Mouse (Mus musculus): ENCODE results near the gene Mef2c.
A peak's percentile ranks its signal among the peaks of the same experiment; 100 is the strongest.

Mef2c gene

DNA sequence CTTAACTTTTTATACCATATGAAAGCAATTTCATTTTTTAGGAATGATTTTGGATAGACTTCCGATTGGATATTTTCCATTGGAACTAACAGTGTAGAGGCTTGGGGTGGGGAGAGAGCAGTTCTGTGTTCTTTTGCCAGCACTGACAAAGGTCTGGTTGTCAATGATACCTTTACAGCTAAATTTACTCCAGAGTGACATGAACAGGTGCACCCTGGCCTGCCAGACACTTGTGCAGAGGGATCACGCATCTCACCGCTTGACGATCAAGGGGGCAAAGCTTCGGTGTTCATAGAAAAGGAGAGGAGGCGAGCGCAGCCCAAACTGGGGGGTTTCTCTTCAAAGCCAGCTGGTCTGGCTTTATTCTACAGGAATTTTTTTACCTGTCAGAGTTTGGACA, at the start of gene Mef2c:
Gene Mef2c, plus strand, starts transcription at position 116 of the 400 bp plus-strand sequence.
- no peak for DNase-seq (ENCODE audit: low spot score)

DNA sequence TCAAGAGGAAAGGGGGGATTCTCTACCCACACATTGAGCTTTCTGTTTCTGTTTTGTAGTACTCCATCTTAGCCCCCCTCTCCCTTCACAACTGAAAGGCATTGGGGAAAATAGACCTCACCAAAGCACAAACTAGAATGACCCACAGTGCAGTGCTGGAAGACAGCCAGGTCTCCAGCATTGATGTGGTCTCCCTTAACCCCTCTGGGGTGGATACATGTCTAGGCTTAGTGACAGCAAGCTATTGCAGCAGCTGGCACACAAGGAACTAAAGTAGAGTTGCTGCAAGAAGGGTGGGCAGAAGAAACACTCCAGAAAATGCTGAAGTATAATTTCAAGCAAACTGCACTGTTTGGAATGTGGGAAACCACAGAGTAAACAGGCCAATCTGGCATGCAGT, 45.1 kb upstream of the Mef2c start:
- no peak for DNase-seq (ENCODE audit: low spot score)

DNA sequence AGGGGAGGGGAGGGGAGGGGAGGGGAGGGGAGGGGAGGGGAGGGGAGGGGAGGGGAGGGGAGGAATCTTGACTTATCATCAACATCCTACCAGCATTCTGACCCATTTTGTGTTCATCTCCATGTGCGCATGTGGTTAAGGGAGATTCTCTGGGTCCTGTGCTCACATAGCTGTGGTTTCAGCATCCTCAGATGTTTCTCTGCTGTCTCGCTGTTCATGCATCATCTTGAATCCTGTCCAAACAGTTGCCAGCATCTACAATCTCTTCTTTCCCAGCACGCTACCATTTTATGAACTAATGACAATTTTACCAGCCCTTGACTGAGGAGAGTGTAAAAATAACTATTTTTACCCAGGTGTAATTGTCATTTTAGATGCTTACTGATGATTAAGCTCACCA, 44.2 kb upstream of the Mef2c start:
- no peak for DNase-seq (ENCODE audit: low spot score)

DNA sequence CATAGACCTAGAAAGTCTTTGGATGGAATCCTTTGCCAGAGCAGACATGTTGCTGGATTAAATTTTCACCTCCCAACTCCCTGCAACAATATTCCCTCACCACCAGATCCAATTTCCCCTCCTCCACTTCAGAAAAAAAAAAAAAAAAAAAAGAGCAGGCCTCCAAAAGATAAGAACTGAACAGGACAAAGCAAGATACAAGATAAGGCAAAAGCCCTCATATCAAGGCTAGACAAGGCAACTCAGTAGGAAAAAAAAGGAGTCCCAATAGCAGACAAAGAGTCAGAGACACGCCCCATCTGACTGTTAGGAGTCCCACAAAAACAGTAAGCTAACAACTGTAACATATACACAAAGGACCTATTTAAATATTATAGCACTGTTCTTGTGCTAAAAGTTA, 43.2 kb upstream of the Mef2c start:
- no peak for DNase-seq (ENCODE audit: low spot score)

DNA sequence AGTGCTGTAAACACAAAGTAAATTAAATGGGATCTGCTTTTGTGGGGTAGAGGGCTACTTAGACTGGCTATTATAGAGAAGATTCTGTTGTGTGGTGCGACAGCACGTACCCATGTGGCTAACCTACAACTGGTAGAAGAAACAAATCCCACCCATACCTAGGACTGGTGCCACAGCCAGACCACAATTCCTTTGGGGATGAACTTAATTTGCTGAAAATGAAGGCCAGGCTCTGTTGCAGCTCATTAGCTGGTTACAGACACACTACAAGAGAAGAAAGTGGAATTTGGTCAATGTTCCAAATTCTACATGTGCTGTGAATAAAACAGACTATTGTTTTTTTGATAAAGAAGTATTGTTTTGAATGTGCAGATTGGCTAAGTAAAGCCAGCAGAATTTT, 42.3 kb upstream of the Mef2c start:
- no peak for DNase-seq (ENCODE audit: low spot score)

DNA sequence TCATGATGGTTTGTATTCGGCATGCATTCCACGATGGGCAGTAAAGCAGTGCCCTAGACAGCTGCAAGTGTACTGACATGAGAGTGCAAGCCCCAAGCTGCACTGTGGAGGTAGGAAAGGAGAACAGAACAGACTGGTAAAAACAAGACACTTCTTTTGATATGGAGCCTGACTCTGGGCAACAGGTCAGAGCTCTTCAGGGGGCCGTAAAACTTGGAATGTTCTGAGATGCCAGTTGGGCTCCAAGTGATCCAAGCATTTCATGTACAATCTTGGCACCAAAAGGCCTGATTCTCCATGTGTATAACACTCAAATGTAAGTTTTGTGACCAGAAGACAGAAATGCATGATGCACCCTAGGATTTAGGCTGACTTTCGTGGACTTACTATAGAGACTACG, 37.1 kb upstream of the Mef2c start:
- DNase-seq (ENCODE audit: low spot score), result no peak

DNA sequence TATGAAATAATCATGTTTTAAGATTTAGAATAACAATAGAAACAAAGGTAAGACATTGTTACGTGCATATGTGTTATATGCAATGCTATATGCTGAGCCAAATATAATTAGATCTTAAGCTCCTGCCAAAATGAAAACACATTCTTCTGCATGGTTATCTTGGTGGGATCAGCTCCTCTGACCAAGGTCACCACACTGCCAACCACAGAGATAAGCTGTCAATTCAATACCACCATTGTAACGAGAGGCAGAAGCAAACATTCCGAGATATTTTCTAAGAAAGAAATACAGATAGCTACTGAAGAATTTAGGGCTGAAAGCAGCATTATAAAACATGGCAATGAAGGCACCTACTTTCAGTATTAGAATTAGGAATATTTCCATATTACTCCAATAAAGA, 35.0 kb upstream of the Mef2c start:
- DNase-seq (ENCODE audit: low spot score), result no peak

DNA sequence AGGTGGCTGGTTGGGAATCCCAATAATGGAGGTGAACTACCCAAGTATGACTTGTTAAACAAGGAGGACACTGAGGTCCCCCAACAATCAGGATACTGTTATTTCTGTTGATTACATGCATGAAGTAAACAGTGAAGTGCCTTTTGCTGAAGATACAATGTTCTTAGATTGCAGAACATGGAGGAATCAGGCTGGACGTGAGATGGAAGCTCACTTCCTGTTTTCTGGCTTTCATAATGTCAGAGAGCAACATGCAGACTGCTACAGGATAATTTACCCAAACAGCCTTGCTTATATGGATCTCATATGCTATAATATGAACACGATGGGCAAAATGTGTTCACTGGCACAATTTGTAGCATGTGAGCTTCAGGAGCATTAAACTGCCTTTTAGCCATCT, 30.1 kb upstream of the Mef2c start:
- no peak for DNase-seq (ENCODE audit: low spot score)

DNA sequence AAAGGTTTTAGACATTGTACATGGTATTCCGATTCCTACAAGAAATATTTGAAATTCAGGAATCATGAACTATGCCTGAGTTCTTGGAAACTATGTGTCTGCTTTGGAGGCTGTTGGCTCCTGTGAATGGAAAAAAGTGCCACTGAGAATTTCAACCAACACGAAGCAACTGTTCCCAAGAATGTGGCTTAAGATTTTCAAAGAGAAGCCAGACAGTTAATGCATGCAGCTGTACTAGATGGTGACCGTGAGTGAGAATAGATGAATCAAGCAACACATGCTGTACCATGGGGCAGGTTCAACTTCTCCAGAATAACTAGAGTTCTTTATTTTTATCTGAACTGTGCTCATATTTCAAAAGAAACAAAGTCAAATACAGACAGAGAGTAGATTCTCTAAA, 23.4 kb upstream of the Mef2c start:
- no peak for DNase-seq (ENCODE audit: low spot score)

DNA sequence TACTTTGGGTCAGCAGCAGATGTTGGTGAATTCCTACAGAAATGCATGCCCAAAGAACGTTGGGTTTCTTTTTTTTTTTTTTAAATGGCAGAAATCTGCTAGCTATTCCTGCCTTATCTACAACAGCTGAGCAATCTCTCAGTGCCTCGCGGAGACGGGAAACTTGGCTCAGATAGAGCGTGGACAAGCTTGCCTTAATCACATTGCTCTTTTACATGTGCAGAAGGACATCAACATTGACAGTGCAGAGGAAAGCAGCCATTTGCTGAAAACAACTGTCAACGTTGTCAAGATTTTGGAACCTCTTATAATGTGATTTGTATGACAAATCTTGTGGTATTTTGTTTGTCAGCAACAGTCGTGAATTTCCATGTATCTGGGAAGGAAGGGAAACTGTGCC, 22.5 kb upstream of the Mef2c start:
- DNase-seq (ENCODE audit: low spot score), result no peak

DNA sequence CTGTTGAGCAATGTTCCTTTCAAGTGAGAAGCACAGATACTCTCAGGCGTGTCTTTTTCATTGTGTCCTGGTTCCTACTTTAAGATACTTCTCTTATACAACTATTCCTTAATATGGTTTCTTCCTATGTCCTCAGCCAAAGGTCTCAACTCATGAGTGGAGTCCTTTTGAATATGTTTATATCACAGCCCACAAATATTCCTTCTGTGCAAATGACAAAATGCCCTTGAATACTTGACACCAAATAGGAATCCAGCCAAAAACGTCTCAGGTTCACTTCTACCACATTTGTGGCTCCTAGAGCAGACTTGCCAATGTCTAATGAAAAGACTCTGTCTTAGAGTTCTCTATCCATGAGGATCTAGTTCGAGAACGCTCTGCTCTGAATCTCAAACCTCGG, 21.7 kb upstream of the Mef2c start:
- no peak for DNase-seq (ENCODE audit: low spot score)

DNA sequence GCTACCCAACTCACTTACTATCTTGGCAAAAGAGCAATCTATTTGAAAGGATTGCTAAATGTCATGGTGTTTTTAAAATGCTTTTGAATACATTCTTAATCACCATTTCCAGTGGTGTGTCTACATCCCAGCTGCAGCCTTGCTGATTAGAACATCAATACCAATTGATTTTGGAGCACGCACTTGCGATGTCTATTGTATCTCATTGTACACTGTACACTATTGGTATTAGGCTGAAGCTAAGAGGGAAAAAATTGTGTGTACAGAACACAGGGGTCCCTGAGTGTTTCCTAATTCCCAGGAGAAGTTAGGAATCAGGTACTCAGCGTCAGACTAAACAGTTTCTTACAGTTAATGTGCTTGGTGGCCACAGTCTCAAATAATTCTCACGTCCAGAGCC, 19.6 kb upstream of the Mef2c start:
- no peak for DNase-seq (ENCODE audit: low spot score)

DNA sequence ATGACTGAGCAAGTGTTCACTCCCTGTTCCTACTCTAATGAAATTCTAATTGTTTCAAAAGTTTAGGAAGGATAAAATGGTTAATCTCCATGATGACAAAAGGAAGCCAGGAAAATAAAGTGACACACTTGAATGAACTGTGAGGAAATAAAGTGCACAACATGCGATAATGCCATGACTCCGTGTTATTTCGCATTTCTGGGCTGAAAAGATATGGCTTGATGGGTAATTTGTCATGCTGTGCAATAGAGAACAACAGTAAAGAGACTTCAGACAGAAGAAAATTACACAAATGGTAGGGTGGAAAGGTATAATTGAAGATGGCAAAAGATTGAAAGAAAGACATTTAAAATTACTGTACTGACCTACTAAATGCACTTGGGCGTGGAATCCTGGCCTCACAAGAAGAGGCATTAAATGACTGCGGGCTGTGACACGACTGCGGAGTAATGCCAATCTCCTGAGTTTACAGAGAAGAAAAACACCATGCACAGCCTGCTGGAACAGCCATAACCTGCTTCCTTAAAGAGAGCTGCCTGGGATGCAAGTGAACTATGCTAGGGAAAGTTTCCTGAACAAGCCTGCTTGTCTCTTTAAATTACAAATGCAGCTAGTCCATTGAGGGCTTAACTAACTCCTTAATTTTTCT, 19.0 kb upstream of the Mef2c start:
- DNase-seq (ENCODE audit: low spot score), result no peak

DNA sequence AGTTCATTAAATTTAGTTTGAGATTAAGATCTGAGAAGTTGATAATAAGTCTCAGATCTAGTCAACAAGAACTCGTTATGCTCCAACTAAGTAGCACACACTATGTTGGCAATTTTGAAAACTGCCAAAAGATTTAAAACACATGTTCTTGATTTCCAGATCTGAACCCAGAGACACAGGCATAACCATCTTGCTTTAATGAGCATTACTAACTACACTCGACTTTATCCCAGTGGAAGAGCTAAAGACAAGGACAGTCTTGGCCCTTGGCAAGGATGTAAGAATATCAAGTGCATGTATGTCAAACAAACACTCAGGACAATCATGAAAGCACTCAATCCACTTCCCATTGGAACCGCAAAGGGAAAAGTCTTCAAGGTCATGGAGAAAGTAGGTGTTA, 11.8 kb upstream of the Mef2c start:
- DNase-seq (ENCODE audit: low spot score), result no peak

DNA sequence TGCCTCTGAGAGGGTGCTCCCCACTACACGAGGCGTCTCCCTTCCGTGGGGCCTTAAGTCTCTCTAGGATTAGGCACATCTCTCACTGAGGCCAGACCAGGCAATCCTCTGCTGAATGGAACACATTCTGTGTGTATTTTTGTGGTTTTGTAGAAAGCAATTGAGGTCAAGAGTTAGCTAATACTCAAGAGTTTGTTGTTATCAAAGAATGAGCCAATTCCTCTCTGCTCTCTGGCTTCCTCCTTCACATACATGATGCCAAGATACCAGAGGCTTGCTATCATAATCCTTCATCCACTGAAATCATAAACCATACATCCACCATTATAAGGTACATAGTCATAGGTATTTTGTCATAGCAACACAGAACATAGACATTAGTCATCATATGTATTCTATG, 6.1 kb upstream of the Mef2c start:
- no peak for DNase-seq (ENCODE audit: low spot score)

DNA sequence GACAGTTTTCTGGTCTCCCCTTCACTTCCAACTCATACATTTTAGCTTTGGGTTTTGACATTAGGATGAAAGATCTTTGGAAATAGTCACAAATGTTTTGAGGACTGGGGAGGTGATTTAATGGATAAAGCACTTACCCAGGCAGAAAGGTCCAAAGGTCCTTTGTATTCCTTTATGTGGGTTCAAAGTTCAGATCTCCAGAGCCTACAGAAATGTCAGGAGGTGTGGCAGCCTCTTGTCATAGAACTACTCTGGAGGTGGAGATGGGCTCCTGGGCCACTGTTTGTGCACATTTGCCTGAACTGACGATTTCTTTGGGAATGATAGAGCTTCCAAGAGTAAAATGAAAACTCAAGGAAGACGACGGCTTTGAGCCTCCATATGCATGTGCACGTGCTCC, 4.3 kb upstream of the Mef2c start:
- DNase-seq (ENCODE audit: low spot score), result peak; percentile 20

DNA sequence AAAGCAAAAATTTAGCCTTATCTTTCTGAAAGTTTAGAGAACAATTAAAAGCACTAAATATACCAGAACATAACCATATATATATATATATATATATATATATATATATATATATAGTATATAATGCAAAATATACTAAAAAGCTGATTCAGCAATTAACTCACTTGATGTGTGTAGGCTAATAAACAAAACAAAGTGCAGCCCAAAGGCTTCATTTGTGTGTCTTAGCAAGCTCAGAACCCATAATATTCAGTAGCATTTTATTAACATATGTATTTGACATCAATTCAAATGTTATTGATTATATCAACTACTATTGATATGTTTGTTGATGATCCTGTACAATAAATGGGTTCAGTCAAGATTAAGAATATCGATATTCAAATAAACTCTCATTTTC, 3.9 kb downstream of the Mef2c start:
- no peak for DNase-seq (ENCODE audit: low spot score)

DNA sequence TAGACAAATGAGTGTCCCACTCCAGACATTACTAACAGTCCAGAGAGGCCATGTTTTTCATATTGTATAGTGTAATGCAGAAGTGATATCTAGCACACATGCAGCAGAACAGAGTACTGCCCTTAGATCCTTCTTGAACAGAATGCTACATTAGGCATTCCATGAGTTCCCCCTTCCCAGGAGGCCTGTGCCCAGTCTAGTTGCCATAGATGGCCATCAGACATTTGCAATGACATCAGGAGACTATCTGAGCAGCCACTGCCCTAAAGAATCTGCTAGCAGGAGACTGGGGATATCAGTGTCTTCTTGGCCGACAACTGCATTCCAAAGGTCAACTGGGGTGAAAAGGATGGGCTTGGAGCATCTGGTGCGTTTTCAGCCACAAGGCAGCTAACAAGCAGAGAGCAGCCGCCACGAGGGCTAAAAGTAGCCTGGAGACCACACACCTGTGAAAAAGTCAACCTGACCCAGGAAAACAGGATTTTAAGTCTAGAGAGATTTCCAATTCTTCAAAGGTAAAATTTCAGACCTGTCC, 11.2 kb downstream of the Mef2c start:
- DNase-seq (ENCODE audit: low spot score), result no peak

DNA sequence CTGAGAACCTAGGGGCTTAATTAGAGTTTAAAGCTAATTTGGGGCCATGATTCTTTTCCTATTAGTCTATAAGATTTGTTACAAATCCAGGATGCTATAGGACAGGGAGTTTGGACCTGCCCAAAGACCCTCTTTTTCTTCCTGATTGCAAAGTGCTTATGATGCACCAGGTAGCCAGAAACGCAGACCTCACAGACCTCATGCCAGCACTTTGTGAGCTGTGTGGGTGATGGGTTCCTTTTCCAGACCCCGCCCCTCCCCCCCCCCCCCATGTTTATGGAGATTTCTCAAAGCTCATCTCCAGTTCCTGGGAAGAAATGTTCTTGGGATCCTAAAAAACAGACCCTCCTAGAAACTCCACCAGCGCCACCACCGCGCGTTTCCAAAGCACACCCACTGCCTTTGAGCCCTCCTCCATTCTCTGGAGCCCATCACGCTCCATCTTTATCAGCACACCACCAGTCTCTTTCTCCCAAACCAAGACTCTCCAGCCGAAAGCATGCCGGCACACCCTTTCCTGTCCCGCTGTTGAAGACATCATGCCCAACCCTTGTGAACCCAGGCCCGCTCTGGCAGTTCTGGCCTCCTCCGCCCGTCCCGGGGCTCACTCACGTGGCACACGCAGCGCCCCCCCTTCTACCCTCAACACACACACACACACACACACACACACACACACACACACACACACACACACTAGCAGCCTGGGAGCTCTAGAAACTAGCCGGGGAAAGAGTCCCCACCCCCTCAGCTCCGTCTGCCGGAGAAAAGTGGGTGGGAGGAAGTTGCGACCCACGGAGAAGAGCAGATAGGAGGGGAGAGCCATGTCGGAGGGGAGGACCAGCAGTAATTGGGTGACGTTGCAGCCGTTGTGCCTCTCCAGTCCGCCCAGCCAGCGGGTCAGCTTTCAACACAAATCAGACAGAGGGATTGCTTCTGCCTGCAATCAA, 14.1 kb downstream of the Mef2c start:
- DNase-seq (ENCODE audit: low spot score), result peak; percentile 87

DNA sequence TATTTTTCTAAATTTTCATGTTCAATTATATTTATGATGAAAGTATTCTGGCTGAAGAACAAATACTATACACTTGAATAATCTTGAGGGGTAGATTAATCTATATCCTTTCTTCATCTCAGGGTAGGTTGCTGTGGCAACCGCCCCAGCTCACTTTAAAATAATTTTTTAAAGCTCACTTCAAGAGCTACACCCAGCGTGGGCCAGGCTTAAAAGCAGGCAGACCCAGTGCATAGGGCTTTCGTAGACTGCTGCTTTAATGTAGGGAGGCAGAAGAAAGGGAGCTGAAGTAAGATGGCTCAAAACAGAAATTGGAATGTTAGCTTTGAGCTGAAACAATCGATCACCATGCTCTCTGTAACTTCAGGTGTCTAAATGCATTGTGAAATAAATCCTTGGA, 17.0 kb downstream of the Mef2c start:
- DNase-seq (ENCODE audit: low spot score), result no peak

DNA sequence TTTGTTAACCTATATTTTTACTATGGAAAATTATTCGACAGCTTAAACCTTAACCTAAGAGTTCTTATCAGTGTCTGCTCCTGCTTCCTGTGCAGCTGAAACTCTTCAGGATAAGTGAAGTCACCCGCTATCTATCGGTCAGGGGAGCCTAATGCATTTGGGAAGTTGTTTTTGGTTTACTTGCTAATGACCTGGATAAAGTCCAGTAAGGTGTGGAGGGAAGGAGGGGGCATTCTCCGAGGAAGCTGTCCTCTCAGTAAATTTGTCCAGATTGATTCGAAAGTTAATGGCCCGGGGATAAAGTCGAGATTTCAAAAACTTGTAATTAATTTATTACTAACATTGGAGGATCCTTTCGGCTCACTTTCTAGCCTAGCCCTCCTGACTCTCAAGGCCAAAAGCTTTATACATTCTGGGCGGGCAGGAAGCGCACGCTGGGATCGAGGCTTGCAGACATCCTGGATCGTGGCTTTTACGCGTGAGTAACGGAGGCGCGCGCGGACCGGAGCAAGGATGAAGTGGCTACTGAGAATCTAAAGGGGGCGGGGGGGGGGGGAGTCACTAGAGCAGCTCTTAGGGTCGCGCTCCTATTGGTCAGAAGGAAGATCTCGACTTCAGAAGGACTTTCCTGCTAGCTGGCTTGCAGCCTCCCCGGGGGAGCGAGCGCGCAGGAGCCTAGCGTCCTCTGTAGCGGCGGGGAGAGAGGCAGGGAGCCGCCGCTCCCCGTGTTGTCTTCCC, 19.6 kb downstream of the Mef2c start:
- peak; percentile 78 for DNase-seq (ENCODE audit: low spot score)

DNA sequence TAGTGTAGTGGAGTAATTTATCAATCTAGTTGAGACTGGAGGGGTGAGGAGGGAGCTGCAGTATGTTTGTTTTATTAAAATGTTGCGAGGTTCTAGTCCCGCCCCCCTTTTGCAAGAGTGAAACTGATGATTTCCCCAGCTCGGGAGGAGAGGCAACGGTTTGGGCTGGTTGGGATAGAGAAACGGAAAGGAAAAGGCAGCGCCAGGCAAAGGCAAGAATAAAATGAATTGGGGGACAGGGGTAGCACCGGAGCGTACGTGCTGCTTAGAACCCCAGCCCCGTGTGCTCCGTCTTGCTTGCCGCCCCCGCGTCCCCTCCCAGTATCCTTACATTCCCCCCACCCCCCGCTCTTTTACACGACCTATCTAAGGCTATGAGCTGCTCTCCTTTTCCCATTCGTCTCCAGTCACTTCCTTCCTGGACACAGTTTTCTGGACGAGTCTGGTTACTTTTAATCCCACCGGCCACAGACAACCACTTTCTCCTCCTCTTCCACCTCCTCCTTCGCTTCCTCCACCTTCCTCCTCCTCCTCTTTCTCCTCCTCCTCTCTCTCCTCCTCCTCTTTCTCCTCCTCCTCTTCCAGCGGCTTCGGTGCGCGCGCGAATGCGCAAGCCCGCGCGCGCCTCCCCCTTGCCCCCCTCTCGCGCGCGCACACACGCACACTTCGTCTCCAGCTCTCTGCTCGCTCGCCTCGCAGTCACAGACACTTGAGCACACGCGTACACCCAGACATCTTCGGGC, 20.5 kb downstream of the Mef2c start:
- DNase-seq (ENCODE audit: low spot score), result peak; percentile 82

Measured in embryo, embryonic 10.5 days (tissue).